Mouse (Mus musculus) olfactory bulb, adult 2 months (tissue): Measurements from ENCODE around the gene Sv2b.

Experiments
- CTCF ChIP-seq: fragments of 200-500 bp; IDR thresholded peaks from 2 replicates; pipeline ENCODE4 v1.5.1; 2012; ENCODE audit warnings: low read depth, mild to moderate bottlenecking, low read length, moderate library complexity; ENCODE audit not compliant: insufficient read depth
- POLR2A ChIP-seq: fragments of 200-500 bp; IDR thresholded peaks from 2 replicates; pipeline ENCODE4 v1.6.1; 2012; ENCODE audit warnings: mild to moderate bottlenecking, low read depth, low read length, moderate library complexity; ENCODE audit not compliant: insufficient read depth

DNA sequence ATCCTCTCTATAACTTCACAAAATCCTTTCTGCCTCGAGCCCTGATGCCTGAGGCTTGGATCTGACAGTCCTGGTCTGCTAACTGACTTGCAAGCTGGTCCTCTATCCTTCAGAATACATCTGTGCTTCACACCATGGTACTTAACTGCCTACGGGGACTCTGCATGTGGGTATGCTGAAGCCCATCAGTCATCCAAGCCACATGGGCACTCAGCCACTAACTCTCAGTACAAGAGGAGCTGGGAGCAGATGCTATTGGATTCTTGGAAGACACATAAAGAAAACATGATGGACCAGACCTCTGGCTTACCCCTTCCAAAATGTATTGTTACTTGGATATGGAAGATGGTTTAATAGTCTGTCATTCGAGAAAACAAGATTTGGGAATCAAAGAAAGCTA is 103.7 kb downstream of the Sv2b start:
- TF ChIP-seq CTCF (no peak), POLR2A (no peak)
